Mouse (Mus musculus) liver, embryonic 11.5 days (tissue): ENCODE results near the gene Ube2n. TPM values are rescaled to one million over a fixed set of nuclear protein-coding genes. Genes with fewer than 3 reads are reported as not detected.

Source experiments
- ATAC-seq: fragments of 200-750 bp; cut with Nextera tagmentation; replicated peaks from 2 replicates; pipeline ENCODE4 v1.8.0; 2017; ENCODE audit warnings: moderate number of reproducible peaks, mild to moderate bottlenecking, moderate TSS enrichment, moderate library complexity; ENCODE audit not compliant: low FRiP score
- DNase-seq: peaks from one replicate; pipeline ENCODE4 v3.0.0-alpha.2; 2017; ENCODE audit warnings: low spot score
- H3K27ac ChIP-seq: fragments of 300-500 bp; sonication (generic); 2 replicates; pipeline ENCODE4 v1.5.1; 2014; ENCODE audit warnings: mild to moderate bottlenecking, low read depth, low read length, control low read depth
- H3K27me3 ChIP-seq: fragments of 300-500 bp; sonication (generic); replicated peaks from 2 replicates; pipeline ENCODE4 v1.6.1; 2014; ENCODE audit warnings: low read length, mixed read lengths; ENCODE audit not compliant: control insufficient read depth, insufficient read depth
- H3K36me3 ChIP-seq: fragments of 300-500 bp; sonication (generic); 2 replicates; pipeline ENCODE4 v1.6.1; 2014; ENCODE audit warnings: mild to moderate bottlenecking, low read length, moderate library complexity, mixed read lengths; ENCODE audit not compliant: control insufficient read depth, insufficient read depth
- H3K4me1 ChIP-seq: fragments of 300-500 bp; sonication (generic); replicated peaks from 2 replicates; pipeline ENCODE4 v1.6.1; 2014; ENCODE audit warnings: low read length, mixed read lengths; ENCODE audit not compliant: control insufficient read depth, insufficient read depth
- H3K4me2 ChIP-seq: fragments of 300-500 bp; sonication (generic); 2 replicates; pipeline ENCODE4 v1.6.1; 2014; ENCODE audit warnings: mild to moderate bottlenecking, control low read depth, moderate library complexity
- H3K4me3 ChIP-seq: fragments of 300-500 bp; sonication (generic); 2 replicates; pipeline ENCODE4 v1.5.1; 2014; ENCODE audit warnings: low read depth, low read length, control low read depth
- H3K9ac ChIP-seq: fragments of 300-500 bp; sonication (generic); 2 replicates; pipeline ENCODE4 v1.6.1; 2014; ENCODE audit warnings: low read depth, low read length, control low read depth
- H3K9me3 ChIP-seq: fragments of 300-500 bp; sonication (generic); 2 replicates; pipeline ENCODE4 v1.6.1; 2016; ENCODE audit warnings: low read length, inconsistent platforms, mixed read lengths; ENCODE audit not compliant: control insufficient read depth
- WGBS: fragments of 180-500 bp; shearing (Covaris S2); extraction: QIAGEN DNeasy Blood & Tissue Kit; methylation state at CpG from one replicate; pipeline ENCODE4 v1.1.7; 2014; 5-methylcytosine and 5-hydroxymethylcytosine counted together
- polyA plus RNA-seq: library from polyadenylated mRNA; unstranded; fragments of >200 nt; fragmentation: Nextera tagmentation; extraction: Ambion mirVana; gene quantifications from 2 replicates; pipeline ENCODE4 v1.2.1, GENCODE M21; 2014

Gene Ube2n
- polyA plus RNA-seq, 1 experiment from 2014 or later = 310 TPM

- H3K9ac ChIP-seq = no peak overlapping the region
- H3K27me3 ChIP-seq = no peaks in the 10 kb centered on the region
- H3K36me3 ChIP-seq = peaks cover 2% of the 10 kb centered on the region; the same call in 1 of the 2 replicates
- peak overlapping the region; percentile 22; the same call in 1 of the 2 replicates for H3K4me3 ChIP-seq
- no peaks in the 10 kb centered on the region for H3K9me3 ChIP-seq
- ATAC-seq (no peak), DNase-seq (no peak)
- 73% methylated on average over 7 of the region's 7 CpGs for WGBS
- peaks cover 19% of the 10 kb centered on the region for H3K4me1 ChIP-seq
- peak overlapping the region; percentile 36 for H3K4me2 ChIP-seq
- H3K27ac ChIP-seq = no peak overlapping the region
These were observed 44.5 kb downstream of the Ube2n start for GRCm38 (mm10) chr10:95559426-95559825.

GRCm38 (mm10) chr10:95560394-95560983 lies 45.5 kb downstream of the Ube2n start:
- H3K27ac ChIP-seq = no peak overlapping the region
- peak overlapping the region; percentile 34; the same call in 1 of the 2 replicates for H3K9ac ChIP-seq
- H3K4me3 ChIP-seq = peak overlapping the region; percentile 22
- no peak for ATAC-seq
- H3K27me3 ChIP-seq = no peaks in the 10 kb centered on the region
- no peak for DNase-seq
- H3K4me1 ChIP-seq = peaks cover 22% of the 10 kb centered on the region
- H3K9me3 ChIP-seq = no peaks in the 10 kb centered on the region
- peak overlapping the region; percentile 45 for H3K4me2 ChIP-seq
- WGBS = 88% methylated on average over 9 of the region's 9 CpGs
- H3K36me3 ChIP-seq = peaks cover 2% of the 10 kb centered on the region; the same call in 1 of the 2 replicates

- H3K27ac ChIP-seq = no peak overlapping the region
- no peaks in the 10 kb centered on the region for H3K9me3 ChIP-seq
- peaks cover 2% of the 10 kb centered on the region; the same call in 1 of the 2 replicates for H3K36me3 ChIP-seq
- WGBS = 65% methylated on average over 7 of the region's 7 CpGs
- no peak for ATAC-seq
- H3K4me1 ChIP-seq = peaks cover 27% of the 10 kb centered on the region
- H3K4me3 ChIP-seq = peak overlapping the region; percentile 87
- H3K27me3 ChIP-seq = no peaks in the 10 kb centered on the region
- H3K9ac ChIP-seq = peak overlapping the region; percentile 28; the same call in 1 of the 2 replicates
- peak overlapping the region; percentile 92 for H3K4me2 ChIP-seq
- no peak for DNase-seq
These were observed 46.7 kb downstream of the Ube2n start for GRCm38 (mm10) chr10:95561616-95562015.

GRCm38 (mm10) chr10:95562395-95562794 lies 47.5 kb downstream of the Ube2n start:
- Histone ChIP-seq H3K9me3 (no peaks in the 10 kb centered on the region), H3K27ac (peak overlapping the region; percentile 13; the same call in 1 of the 2 replicates), H3K9ac (peak overlapping the region; percentile 98), H3K27me3 (no peaks in the 10 kb centered on the region), H3K4me1 (peaks cover 30% of the 10 kb centered on the region), H3K36me3 (peaks cover 2% of the 10 kb centered on the region; the same call in 1 of the 2 replicates), H3K4me3 (peak overlapping the region; percentile 87), H3K4me2 (peak overlapping the region; percentile 92)
- no peak for DNase-seq
- ATAC-seq = no peak
- WGBS = 10% methylated on average over 8 of the region's 8 CpGs

GRCm38 (mm10) chr10:95562859-95563841 lies 48.2 kb downstream of the Ube2n start:
- WGBS = under 1% methylated on average over 64 of the region's 65 CpGs
- peaks cover 33% of the 10 kb centered on the region for H3K4me1 ChIP-seq

GRCm38 (mm10) chr10:95563851-95564845 lies 49.2 kb downstream of the Ube2n start, which contains the start of gene Nudt4:
Gene Nudt4, minus strand, starts transcription at chr10:95564146.
- peak within 1 kb of the TSS; percentile 87 for H3K27ac ChIP-seq
- ATAC-seq = peak; percentile 90
- peak within 1 kb of the TSS; percentile 87 for H3K4me3 ChIP-seq
- 2% methylated on average over 62 of the region's 97 CpGs for WGBS
- no peaks in the 10 kb centered on the region for H3K27me3 ChIP-seq
- peak; percentile 89 for DNase-seq
- no peaks in the 10 kb centered on the region for H3K36me3 ChIP-seq
- H3K9me3 ChIP-seq = no peaks in the 10 kb centered on the region
- H3K9ac ChIP-seq = peak within 1 kb of the TSS; percentile 98
- H3K4me2 ChIP-seq = peak within 1 kb of the TSS; percentile 92
- H3K4me1 ChIP-seq = peaks cover 33% of the 10 kb centered on the region

More at GRCm38 (mm10) chr10:95562859-95563841, 48.2 kb downstream of the Ube2n start:
- ATAC-seq = peak; percentile 37
- no peaks in the 10 kb centered on the region for H3K36me3 ChIP-seq
- peak overlapping the region; percentile 92 for H3K4me2 ChIP-seq
- peak overlapping the region; percentile 87 for H3K27ac ChIP-seq
- H3K9me3 ChIP-seq = no peaks in the 10 kb centered on the region
- H3K27me3 ChIP-seq = no peaks in the 10 kb centered on the region
- DNase-seq = peak; percentile 71
- H3K4me3 ChIP-seq = peak overlapping the region; percentile 87
- H3K9ac ChIP-seq = peak overlapping the region; percentile 98

GRCm38 (mm10) chr10:95565156-95565854 lies 50.4 kb downstream of the Ube2n start:
- Histone ChIP-seq H3K9me3 (no peaks in the 10 kb centered on the region), H3K27ac (no peak overlapping the region), H3K9ac (no peak overlapping the region), H3K27me3 (no peaks in the 10 kb centered on the region), H3K4me2 (peak overlapping the region; percentile 22), H3K4me3 (no peak overlapping the region), H3K4me1 (peaks cover 29% of the 10 kb centered on the region), H3K36me3 (no peaks in the 10 kb centered on the region)
- ATAC-seq = no peak
- DNase-seq = no peak
- WGBS = 26% methylated on average over 14 of the region's 14 CpGs
